Mouse (Mus musculus) neural tube, embryonic 15.5 days (tissue): ENCODE results near the gene Ubxn10. TPM values are rescaled to one million over a fixed set of nuclear protein-coding genes. Genes with fewer than 3 reads are reported as not detected.
A peak's percentile ranks its signal among the peaks of the same experiment; 100 is the strongest.

ENCODE experiments used
- ATAC-seq: fragments of 200-750 bp; cut with Nextera tagmentation; 2 replicates; pipeline ENCODE4 v1.8.0; 2017; ENCODE audit warnings: mild to moderate bottlenecking, moderate TSS enrichment, moderate library complexity; ENCODE audit not compliant: low FRiP score
- H3K27ac ChIP-seq: fragments of 300-500 bp; sonication (generic); replicated peaks from 2 replicates; pipeline ENCODE4 v1.5.1; 2015; ENCODE audit warnings: mild to moderate bottlenecking, inconsistent platforms
- H3K27me3 ChIP-seq: fragments of 300-500 bp; sonication (generic); replicated peaks from 2 replicates; pipeline ENCODE4 v1.6.1; 2015; ENCODE audit warnings: inconsistent platforms
- H3K36me3 ChIP-seq: fragments of 300-500 bp; sonication (generic); 2 replicates; pipeline ENCODE4 v1.6.1; 2015; ENCODE audit warnings: inconsistent platforms
- H3K4me1 ChIP-seq: fragments of 300-500 bp; sonication (generic); 2 replicates; pipeline ENCODE4 v1.6.1; 2015; ENCODE audit warnings: inconsistent platforms
- H3K4me2 ChIP-seq: fragments of 300-500 bp; sonication (generic); 2 replicates; pipeline ENCODE4 v1.6.1; 2015; ENCODE audit warnings: inconsistent platforms, mild to moderate bottlenecking, moderate library complexity
- H3K4me3 ChIP-seq: fragments of 300-500 bp; sonication (generic); replicated peaks from 2 replicates; pipeline ENCODE4 v1.5.1; 2015; ENCODE audit warnings: mild to moderate bottlenecking, inconsistent platforms
- H3K9ac ChIP-seq: fragments of 300-500 bp; sonication (generic); replicated peaks from 2 replicates; pipeline ENCODE4 v1.6.1; 2015; ENCODE audit warnings: mild to moderate bottlenecking, inconsistent platforms
- H3K9me3 ChIP-seq: fragments of 300-500 bp; sonication (generic); replicated peaks from 2 replicates; pipeline ENCODE4 v1.6.1; 2016; ENCODE audit warnings: inconsistent platforms
- WGBS: fragments of 180-500 bp; shearing (Covaris S2); methylation state at CpG from one replicate; pipeline ENCODE4 v1.1.7; 2015; ENCODE audit warnings: mixed read lengths; 5-methylcytosine and 5-hydroxymethylcytosine counted together
- polyA plus RNA-seq: library from polyadenylated mRNA; unstranded; fragments of >200 nt; fragmentation: Nextera tagmentation; extraction: Ambion mirVana; gene quantifications from 2 replicates; pipeline ENCODE4 v1.2.1, GENCODE M21; 2015

Gene Ubxn10
- polyA plus RNA-seq, 1 experiment from 2014 or later, result 2.5 TPM

DNA sequence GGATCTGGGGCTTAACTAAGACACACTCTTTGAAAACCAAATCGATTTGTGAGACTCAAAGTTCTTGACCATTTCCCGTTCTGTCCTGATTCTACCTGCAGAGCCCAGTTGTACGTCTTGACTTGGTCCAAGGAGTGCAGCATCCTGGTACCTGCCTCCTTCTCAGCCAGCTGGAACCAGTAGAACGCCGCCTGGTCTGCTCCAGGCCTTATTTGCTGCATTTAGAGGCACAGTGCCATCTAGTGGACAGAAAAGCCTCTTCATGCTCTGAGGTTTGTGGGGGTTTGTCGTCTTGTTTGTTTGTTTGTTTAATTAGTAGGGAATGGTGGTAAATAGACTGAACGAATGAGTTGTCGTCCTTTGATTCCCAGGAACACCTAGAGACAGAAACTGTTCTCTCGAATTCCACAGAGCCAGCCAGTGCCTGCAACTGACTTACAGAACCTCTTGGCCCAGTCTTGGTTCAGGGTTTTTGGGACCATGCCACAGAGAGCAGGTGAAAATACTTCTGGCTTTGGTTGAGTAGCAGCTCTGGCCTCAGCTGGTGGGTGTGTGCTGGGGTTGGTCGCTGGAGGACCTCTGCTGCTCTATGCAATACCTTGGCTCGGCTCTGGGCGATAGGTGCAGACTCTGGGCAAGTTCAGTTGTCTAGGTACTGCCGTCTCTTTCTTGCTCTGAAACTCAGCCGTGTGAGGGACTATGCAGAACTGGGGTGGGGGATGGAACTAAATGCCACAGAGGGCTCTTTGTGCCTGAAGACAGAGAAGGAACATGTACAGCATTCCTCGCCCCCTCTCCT, 36.6 kb downstream of the Ubxn10 start:
- no peaks in the 10 kb centered on the region for H3K36me3 ChIP-seq
- H3K27me3 ChIP-seq, result no peaks in the 10 kb centered on the region
- peaks cover 12% of the 10 kb centered on the region for H3K4me1 ChIP-seq
- H3K4me3 ChIP-seq, result no peak overlapping the region
- H3K27ac ChIP-seq, result no peak overlapping the region
- H3K9ac ChIP-seq, result no peak overlapping the region
- H3K9me3 ChIP-seq, result no peaks in the 10 kb centered on the region
- peak; percentile 69; the same call in 1 of the 2 replicates for ATAC-seq
- H3K4me2 ChIP-seq, result no peak overlapping the region
- 27% methylated on average over 15 of the region's 15 CpGs for WGBS

DNA sequence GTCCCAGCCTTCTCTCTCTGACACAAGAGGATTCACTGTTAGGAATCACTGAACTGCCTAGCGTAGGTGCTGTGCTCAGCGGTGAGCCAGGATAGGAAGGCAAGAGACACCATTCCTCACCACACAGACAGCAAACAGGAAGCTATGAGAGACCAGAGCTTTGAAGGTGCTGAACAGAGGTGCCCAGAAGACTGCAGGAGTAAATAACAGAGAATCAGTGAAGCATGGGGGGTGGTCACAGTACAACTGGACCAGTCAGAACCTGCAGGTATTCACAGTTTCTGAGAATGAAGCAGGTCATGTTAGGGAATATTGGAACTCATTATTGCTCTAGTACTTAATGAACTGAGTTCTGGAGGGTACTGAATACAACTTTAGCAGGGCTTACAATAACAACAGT, 38.7 kb downstream of the Ubxn10 start:
- Histone ChIP-seq H3K9me3 (no peaks in the 10 kb centered on the region), H3K36me3 (no peaks in the 10 kb centered on the region), H3K9ac (no peak overlapping the region), H3K4me3 (no peak overlapping the region), H3K27me3 (no peaks in the 10 kb centered on the region), H3K4me1 (peaks cover 16% of the 10 kb centered on the region), H3K27ac (no peak overlapping the region), H3K4me2 (no peak overlapping the region)
- 61% methylated on average over 2 of the region's 2 CpGs for WGBS
- ATAC-seq, result no peak

DNA sequence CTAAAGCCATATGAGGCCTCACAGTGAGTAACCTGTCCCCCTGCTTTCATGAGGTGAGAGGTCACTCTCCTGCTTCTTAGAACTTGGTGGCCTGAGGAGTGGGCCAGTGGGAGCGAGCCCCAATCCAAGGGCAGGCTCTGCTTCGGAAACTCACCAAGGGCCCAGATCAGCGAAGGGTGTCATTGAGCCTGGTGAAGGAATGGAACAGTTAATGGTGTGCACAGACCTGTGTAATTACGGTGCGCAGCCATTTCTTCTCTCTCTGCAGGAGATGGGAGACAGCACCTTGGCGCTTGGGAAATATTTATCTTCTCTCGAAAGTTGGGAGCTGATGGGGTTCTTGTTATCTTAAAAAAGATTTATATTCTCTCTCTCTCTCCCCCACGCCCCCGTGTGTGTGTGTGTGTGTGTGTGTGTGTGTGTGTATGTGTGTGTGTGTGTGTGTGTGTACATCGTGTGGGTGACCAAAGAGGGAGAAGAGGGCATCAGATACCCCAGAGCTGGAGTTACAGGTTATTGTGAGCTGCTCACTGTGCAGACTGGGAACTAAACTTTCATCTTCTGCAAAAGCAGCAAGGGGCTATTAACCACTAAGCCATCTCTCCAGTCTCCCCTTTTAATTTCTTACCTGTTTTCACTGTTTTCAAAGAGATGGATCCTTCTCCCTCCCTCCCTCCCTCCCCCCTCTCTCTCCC, 39.7 kb downstream of the Ubxn10 start:
- no peak overlapping the region for H3K9ac ChIP-seq
- H3K9me3 ChIP-seq, result no peaks in the 10 kb centered on the region
- H3K4me2 ChIP-seq, result no peak overlapping the region
- WGBS, result 25% methylated on average over 9 of the region's 10 CpGs
- no peak overlapping the region for H3K4me3 ChIP-seq
- ATAC-seq, result no peak
- H3K27me3 ChIP-seq, result no peaks in the 10 kb centered on the region
- no peak overlapping the region for H3K27ac ChIP-seq
- no peaks in the 10 kb centered on the region for H3K36me3 ChIP-seq
- H3K4me1 ChIP-seq, result peaks cover 24% of the 10 kb centered on the region

DNA sequence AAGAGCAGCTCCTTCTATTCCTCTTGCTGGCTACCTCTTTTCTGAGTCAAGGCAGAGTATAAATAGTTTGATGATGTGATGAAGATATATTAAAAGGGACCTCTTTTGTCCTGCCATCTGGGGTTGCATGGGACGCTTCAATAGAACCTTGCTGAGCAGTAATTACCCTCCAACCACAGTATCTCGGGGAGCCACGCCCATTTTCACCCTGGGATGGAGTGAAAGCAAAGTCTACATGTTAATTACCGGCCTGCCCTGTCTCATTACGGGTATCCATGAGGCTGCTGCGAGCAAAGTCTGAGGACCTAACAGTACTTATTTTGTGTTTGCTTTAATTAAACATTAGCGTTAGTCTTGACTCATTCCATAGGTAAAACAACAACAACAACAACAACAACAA, 40.2 kb downstream of the Ubxn10 start:
- H3K27ac ChIP-seq, result no peak overlapping the region
- whole genome bisulfite sequencing, result 9% methylated on average over 7 of the region's 7 CpGs
- no peak overlapping the region for H3K4me2 ChIP-seq
- peaks cover 30% of the 10 kb centered on the region for H3K4me1 ChIP-seq
- no peaks in the 10 kb centered on the region for H3K36me3 ChIP-seq
- no peak overlapping the region for H3K4me3 ChIP-seq
- H3K27me3 ChIP-seq, result no peaks in the 10 kb centered on the region
- no peak overlapping the region for H3K9ac ChIP-seq
- no peaks in the 10 kb centered on the region for H3K9me3 ChIP-seq
- no peak for ATAC-seq

DNA sequence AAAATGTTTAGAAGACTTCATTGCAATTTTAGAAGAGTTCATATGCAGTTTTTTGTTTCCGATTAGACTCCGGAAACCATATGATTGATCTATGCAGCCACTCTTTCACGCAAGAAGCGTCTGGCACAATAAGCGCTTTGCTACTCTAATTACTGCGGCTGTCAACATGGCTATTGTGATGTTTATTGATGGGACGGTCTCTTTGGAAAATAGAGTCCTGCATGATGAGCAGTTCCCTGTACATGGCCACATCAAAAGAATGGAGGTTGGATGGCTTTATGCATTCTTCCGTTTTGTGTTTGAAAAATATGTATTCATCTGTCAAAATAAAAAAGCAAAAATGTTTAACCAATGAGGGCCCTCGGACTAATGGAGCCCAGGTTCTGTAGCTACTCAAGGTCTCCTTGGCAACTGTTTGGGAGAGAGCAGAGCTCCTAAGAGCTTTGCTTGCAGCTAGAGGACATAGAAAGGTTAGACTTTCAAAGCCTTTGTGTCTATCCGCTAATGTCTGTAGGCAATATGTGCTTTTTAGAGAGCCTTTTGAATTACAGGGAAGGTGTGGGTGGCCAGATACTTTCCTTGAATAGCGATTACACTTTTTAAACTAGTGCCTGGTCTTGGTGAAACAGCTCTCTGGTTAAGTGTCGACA, 43.8 kb downstream of the Ubxn10 start:
- peaks cover 7% of the 10 kb centered on the region; the same call in 1 of the 2 replicates for H3K27me3 ChIP-seq
- H3K36me3 ChIP-seq, result no peaks in the 10 kb centered on the region
- H3K4me1 ChIP-seq, result peaks cover 58% of the 10 kb centered on the region
- WGBS, result 14% methylated on average over 12 of the region's 12 CpGs
- H3K9me3 ChIP-seq, result no peaks in the 10 kb centered on the region
- H3K27ac ChIP-seq, result no peak overlapping the region
- ATAC-seq, result no peak
- H3K4me3 ChIP-seq, result no peak overlapping the region
- H3K4me2 ChIP-seq, result no peak overlapping the region
- no peak overlapping the region for H3K9ac ChIP-seq

DNA sequence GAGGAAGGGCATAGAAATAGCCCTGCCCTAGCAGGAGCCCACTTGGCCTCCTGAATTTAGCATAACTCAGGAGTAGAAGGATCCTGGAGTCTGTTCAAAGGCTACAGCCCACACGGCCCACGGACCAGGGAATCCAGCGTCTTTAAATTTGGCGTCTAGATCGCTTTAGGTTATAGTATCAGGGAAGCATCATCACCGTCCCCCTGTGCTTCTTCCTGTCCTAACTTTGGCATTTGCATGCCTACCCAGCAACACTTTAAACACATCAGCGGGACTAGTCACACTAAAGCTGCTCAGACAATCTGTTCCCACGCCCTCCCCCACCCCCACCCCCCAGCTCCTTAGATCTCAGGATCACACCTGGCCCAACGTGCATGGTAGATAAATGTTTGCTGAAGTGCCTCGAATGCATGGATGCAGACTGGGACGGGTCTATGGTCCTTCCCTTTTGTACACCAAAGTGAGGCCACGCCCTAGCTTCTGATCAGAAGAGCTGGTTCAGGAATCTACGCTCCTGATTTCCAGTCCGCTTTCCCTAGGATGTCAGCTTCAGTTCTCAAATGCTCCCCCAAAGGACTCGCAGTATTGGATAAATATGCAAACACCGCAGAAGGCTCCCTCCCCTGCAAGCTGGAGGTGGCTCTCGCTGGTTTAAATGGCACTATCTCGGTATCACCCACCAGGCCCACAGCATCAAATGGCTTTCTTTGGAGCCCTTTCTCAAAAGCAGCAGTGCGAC, 45.4 kb downstream of the Ubxn10 start:
- Histone ChIP-seq H3K4me2 (no peak overlapping the region), H3K4me3 (no peak overlapping the region), H3K27me3 (peaks cover 7% of the 10 kb centered on the region; the same call in 1 of the 2 replicates), H3K9me3 (no peaks in the 10 kb centered on the region), H3K27ac (no peak overlapping the region), H3K9ac (no peak overlapping the region), H3K4me1 (peaks cover 54% of the 10 kb centered on the region), H3K36me3 (no peaks in the 10 kb centered on the region)
- 12% methylated on average over 19 of the region's 19 CpGs for WGBS
- ATAC-seq, result no peak

DNA sequence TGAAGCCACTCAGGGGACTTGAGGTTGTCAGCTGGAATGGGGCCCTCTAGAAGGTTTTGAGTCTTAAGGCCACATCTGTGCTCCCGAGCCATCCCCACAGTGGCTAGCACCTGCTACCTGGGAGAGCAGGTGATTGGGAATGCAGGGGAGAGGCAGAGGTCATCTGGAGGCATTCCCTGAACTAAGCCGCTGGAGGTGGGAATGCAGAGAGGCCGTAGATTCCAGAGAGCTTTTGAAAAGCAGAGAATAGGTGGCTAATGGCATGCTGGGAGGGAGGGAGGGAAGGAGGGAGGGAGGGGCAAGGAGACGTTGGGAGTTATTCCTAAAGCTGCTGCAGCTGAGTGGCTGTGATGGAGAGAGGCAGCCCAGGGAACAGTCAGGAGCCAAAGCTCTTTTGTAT, 46.4 kb downstream of the Ubxn10 start:
- Histone ChIP-seq H3K36me3 (no peaks in the 10 kb centered on the region), H3K4me2 (no peak overlapping the region), H3K4me3 (no peak overlapping the region), H3K9me3 (no peaks in the 10 kb centered on the region), H3K27me3 (peaks cover 7% of the 10 kb centered on the region; the same call in 1 of the 2 replicates), H3K4me1 (peaks cover 54% of the 10 kb centered on the region), H3K9ac (no peak overlapping the region; the same call in 1 of the 2 replicates), H3K27ac (0 out of 2 replicates have a peak overlapping the region, but pooled peaks have one; percentile 76)
- ATAC-seq, result no peak
- WGBS, result 6% methylated on average over 4 of the region's 4 CpGs

DNA sequence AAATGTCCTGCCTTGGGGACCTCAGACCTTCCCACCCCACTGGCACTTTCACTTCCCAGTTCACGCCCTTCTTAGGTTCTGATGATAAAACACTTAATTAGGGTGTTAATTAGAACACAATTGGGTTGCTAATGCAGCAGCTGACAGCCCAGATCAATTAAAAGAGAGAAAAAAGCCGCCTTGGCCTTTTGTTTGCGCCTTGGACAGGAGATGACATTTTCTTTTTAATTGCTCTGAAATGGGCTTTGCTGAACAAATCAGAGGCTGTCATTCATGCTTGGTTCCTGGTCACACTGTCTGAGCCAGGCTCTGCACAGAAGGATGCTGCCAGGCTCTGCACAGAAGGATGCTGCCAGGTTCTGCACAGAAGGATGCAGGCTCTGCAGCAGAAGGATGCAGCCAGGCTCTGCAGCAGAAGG, 47.9 kb downstream of the Ubxn10 start:
- Histone ChIP-seq H3K9me3 (no peaks in the 10 kb centered on the region), H3K4me3 (no peak overlapping the region), H3K36me3 (no peaks in the 10 kb centered on the region), H3K4me2 (no peak overlapping the region), H3K27ac (peak overlapping the region; percentile 76), H3K27me3 (peaks cover 7% of the 10 kb centered on the region; the same call in 1 of the 2 replicates), H3K9ac (no peak overlapping the region), H3K4me1 (peaks cover 54% of the 10 kb centered on the region)
- 10% methylated on average over 3 of the region's 3 CpGs for WGBS
- no peak for ATAC-seq

DNA sequence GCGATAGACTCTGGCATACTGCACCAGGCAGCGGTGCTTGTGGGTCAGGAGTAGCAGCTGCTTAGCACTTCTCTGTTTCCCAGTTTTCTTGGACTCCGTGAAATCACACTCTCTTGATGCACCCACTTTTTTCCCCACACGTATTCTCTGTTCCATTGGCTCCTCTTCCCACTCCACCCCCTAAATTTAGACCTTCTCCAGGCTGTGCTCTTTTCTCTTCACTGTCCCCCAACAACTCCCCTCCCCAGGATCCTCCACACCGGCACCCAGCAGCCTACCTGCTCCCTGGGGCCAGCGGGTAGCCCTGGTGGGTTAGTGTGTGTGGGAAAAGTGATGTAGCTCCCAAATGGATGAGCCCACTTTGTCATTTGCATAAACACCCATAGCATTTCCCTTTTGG, 51.2 kb downstream of the Ubxn10 start:
- Histone ChIP-seq H3K9me3 (no peaks in the 10 kb centered on the region), H3K4me3 (no peak overlapping the region), H3K36me3 (no peaks in the 10 kb centered on the region), H3K27ac (no peak overlapping the region), H3K4me1 (peaks cover 38% of the 10 kb centered on the region), H3K9ac (no peak overlapping the region), H3K4me2 (no peak overlapping the region), H3K27me3 (peaks cover under 1% of the 10 kb centered on the region; the same call in 1 of the 2 replicates)
- 87% methylated on average over 6 of the region's 6 CpGs for WGBS
- ATAC-seq, result no peak

DNA sequence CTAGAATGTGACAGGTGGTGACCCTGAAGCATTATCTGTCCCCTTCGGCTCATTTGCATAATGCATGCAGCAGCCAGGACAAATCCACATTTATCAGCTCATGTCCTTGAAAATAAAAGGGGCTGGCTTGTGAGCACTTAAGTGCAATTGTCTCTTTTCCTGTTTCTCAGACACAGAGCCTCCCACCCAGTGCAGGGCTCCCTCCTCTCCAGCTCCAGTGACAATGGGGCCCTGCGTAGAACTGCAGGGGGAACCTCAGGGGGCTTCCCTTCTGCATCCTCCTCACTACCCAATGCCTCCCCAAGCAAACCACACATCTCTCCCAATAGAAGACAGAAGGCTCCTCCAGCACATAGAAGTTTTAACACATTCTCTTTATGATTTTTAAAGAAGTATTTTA, 54.2 kb downstream of the Ubxn10 start:
- Histone ChIP-seq H3K4me1 (peaks cover 14% of the 10 kb centered on the region), H3K4me3 (no peak overlapping the region), H3K36me3 (no peaks in the 10 kb centered on the region), H3K27ac (peak overlapping the region; percentile 68), H3K27me3 (0 out of 2 replicates have a peak, but pooled peaks cover 2% of the 10 kb centered on the region), H3K9me3 (no peaks in the 10 kb centered on the region), H3K4me2 (no peak overlapping the region), H3K9ac (no peak overlapping the region)
- 27% methylated on average over 2 of the region's 2 CpGs for WGBS
- ATAC-seq, result peak; percentile 50; the same call in 1 of the 2 replicates

DNA sequence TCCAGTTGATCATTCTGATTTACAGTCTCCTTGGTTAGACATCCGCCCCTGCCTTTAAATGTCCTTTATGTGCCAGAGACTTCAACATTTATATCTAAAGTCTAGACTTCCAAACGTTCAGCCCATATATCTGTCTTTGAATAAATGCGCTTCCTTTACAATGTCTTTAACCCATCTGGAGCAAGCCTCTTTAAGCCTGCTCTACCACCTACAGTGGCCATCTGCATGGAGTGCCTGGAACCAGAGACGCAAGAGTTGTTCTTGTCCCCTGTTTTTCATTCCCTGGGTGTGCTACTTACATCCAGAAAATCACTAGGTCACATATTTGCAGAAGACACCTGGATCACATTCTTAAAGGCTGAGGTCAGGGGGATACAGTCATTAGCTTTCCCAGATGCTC, 56.8 kb downstream of the Ubxn10 start:
- no peaks in the 10 kb centered on the region for H3K36me3 ChIP-seq
- H3K9ac ChIP-seq, result no peak overlapping the region
- no peak overlapping the region for H3K4me2 ChIP-seq
- peaks cover 19% of the 10 kb centered on the region for H3K4me1 ChIP-seq
- no peak overlapping the region for H3K4me3 ChIP-seq
- H3K27ac ChIP-seq, result no peak overlapping the region
- 59% methylated on average over 4 of the region's 4 CpGs for WGBS
- ATAC-seq, result no peak
- H3K27me3 ChIP-seq, result peaks cover 15% of the 10 kb centered on the region
- no peaks in the 10 kb centered on the region for H3K9me3 ChIP-seq
